ENCODE assay signal across 24 mouse cellular contexts in the genomic region with DNA sequence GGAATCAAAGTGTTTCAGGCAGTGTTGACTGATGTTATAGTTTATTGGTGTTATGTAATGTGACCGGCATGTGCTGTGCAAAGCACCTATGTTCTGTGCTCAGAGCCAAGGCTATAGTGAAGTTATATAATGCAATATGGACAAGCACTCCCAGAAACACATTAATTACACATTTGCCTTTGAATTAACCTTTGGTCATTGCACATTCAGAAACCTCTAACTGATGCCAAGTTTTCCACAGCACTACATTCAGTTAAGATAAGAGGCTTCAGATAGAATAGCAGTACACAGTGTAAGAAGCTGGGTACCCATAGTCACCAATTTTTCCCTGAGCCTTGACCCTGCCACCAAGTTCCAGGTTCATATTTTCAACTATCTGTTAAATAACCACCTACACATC.
"Had no signal": no experiment of that assay in that cellular context is flagged by ENCODE, and none has a peak within 500 bp of the region (broad histone marks: within the 10 kb centered on the region; RNA-seq: fewer than 3 reads in every experiment).

No protein-coding gene starts in this region.

- H3K27ac ChIP-seq: hindbrain, postnatal 0 days; kidney, embryonic 15.5 days; left cerebral cortex, adult 2 months; limb, embryonic 12.5 days; limb, embryonic 15.5 days; liver, embryonic 14.5 days; lung, embryonic 15.5 days; midbrain, embryonic 10.5 days; midbrain, embryonic 13.5 days; neural tube, embryonic 13.5 days had no signal

- DNase-seq: kidney, adult 18-20 months; kidney, postnatal 14 days; layer of hippocampus, postnatal 36 days; left cerebral cortex, postnatal 4 days; lung, adult 18-20 months; lung, postnatal 10 days; lung, postnatal 36 days; retina, postnatal 1 day; thymus, adult 18-20 months; thymus, postnatal 4 days had no signal

- H3K4me2 ChIP-seq: kidney, embryonic 15.5 days; limb, embryonic 12.5 days; limb, embryonic 15.5 days; lung, embryonic 15.5 days; midbrain, embryonic 13.5 days; neural tube, embryonic 13.5 days had no signal

- H3K9ac ChIP-seq: kidney, embryonic 15.5 days; limb, embryonic 12.5 days; limb, embryonic 15.5 days; liver, embryonic 14.5 days; lung, embryonic 15.5 days; midbrain, embryonic 13.5 days; neural tube, embryonic 13.5 days had no signal

- H3K27me3 ChIP-seq: kidney, embryonic 15.5 days; limb, embryonic 12.5 days; limb, embryonic 15.5 days; lung, embryonic 15.5 days; megakaryocyte, embryonic 14.5 days; midbrain, embryonic 13.5 days; neural tube, embryonic 13.5 days had no signal

- ATAC-seq: hindbrain, postnatal 0 days; inflammation-experienced regulatory T-cells, adult 6 months; midbrain, embryonic 13.5 days; midbrain, embryonic 16.5 days had no signal

- H3K4me3 ChIP-seq: kidney, embryonic 15.5 days; left cerebral cortex, adult 2 months; limb, embryonic 12.5 days; limb, embryonic 15.5 days; lung, embryonic 15.5 days; megakaryocyte, embryonic 14.5 days; midbrain, embryonic 10.5 days; midbrain, embryonic 13.5 days; myocyte; neural tube, embryonic 13.5 days had no signal

- H3K4me1 ChIP-seq: kidney, embryonic 15.5 days; limb, embryonic 12.5 days; limb, embryonic 15.5 days; midbrain, embryonic 10.5 days; midbrain, embryonic 13.5 days; neural tube, embryonic 13.5 days had no signal

- H3K36me3 ChIP-seq: kidney, embryonic 15.5 days; limb, embryonic 12.5 days; limb, embryonic 15.5 days; lung, embryonic 15.5 days; midbrain, embryonic 10.5 days; midbrain, embryonic 13.5 days; neural tube, embryonic 13.5 days had no signal

- H3K9me3 ChIP-seq: kidney, embryonic 15.5 days; limb, embryonic 12.5 days; limb, embryonic 15.5 days; lung, embryonic 15.5 days; megakaryocyte, embryonic 14.5 days; midbrain, embryonic 10.5 days; midbrain, embryonic 13.5 days; neural tube, embryonic 13.5 days had no signal
